In the genomic region with DNA sequence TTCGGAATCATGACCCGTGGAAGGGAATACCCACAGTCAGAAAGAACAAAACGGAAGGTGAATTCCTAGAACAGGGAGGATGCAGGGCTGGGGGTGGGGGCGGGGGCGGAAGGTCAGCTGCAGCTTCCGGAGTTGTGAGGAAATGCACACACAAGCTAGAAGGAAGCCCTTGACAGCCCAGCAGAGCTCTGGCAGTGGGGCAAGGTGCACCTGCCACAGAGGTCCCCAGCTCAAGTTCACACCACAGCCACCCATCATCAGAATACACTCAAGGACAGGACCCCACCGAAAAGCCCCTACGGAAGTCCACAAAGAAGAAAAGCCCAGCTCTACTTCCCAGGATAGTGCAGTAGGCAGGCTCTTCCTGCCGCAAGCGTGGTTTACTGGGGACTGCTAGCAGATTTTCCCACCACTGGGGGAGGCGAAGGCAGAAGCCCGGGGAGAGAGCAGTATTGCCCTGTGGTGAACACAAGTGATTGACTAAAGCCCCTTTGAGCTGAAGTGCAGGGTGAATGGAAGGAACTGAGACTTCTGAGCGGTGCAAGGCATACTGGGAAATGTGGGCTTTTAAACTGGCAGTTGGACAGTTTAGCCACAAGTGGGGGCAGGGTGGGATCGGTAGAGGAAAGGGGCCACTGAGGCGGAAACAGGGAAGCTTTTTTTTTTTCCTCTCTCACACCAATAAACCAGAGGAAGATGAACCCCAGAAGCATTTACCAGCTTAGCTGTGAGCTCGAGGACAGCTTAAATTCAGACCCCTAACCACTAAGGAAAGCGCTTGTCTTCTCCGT, we compare ENCODE assay signal across 8 mouse cellular contexts. TPM values are rescaled to one million over a fixed set of nuclear protein-coding genes. Genes with fewer than 3 reads are reported as not detected.
DNase-seq lines count a peak whose midpoint lies in the region; ATAC-seq and TF ChIP-seq lines count a peak whose summit lies in the region.

No protein-coding gene starts in this region.

- H3K9me3 ChIP-seq in hindbrain, embryonic 16.5 days (ENCODE audit: control insufficient read depth, low read length), result no peaks in the 10 kb centered on the region
- no peaks in the 10 kb centered on the region for H3K9me3 ChIP-seq in hindbrain, embryonic 14.5 days (ENCODE audit: control insufficient read depth, low read length)
- no peaks in the 10 kb centered on the region for H3K9me3 ChIP-seq in lung, postnatal 0 days (ENCODE audit: low read length)

- peak; percentile 18; the same call in 1 of the 2 replicates for TF ChIP-seq EP300 in lung, postnatal 0 days (IDR thresholded peaks at IDR 0.05)

- H3K9ac ChIP-seq in hindbrain, embryonic 16.5 days (ENCODE audit: low read depth, low read length), result no peak overlapping the region
- H3K9ac ChIP-seq in hindbrain, embryonic 14.5 days, result no peak overlapping the region
- no peak overlapping the region for H3K9ac ChIP-seq in lung, postnatal 0 days (replicated peaks; ENCODE audit: low read depth)

- no peak overlapping the region for H3K27ac ChIP-seq in hindbrain, embryonic 16.5 days (ENCODE audit: low read depth, low read length)
- no peak overlapping the region for H3K27ac ChIP-seq in hindbrain, embryonic 14.5 days
- H3K27ac ChIP-seq in lung, postnatal 0 days (ENCODE audit: low read length), result peak overlapping the region; percentile 72

- no peak for DNase-seq in hindbrain, embryonic 14.5 days (ENCODE audit: low spot score)
- DNase-seq in brain, adult 2 months (ENCODE audit: low read depth, low spot score), result peak; percentile 43
- DNase-seq in induced T-regulatory cell, adult 2 months (ENCODE audit: low read depth), result peak; percentile 78
- DNase-seq in lung, postnatal 0 days (ENCODE audit: low spot score), result peak; percentile 35
- DNase-seq in spleen, postnatal 4 days (ENCODE audit: low spot score in 2 of 2), result peak; percentile 58 to 81
- DNase-seq in right cerebral cortex, postnatal 14 days, result no peak
- DNase-seq in cerebellum, adult 9-10 months, result no peak

- H3K4me2 ChIP-seq in hindbrain, embryonic 16.5 days (ENCODE audit: low read length), result peak overlapping the region; percentile 12; the same call in 1 of the 2 replicates
- H3K4me2 ChIP-seq in hindbrain, embryonic 14.5 days (replicated peaks), result no peak overlapping the region; the same call in 1 of the 2 replicates
- peak overlapping the region; percentile 32; the same call in 1 of the 2 replicates for H3K4me2 ChIP-seq in lung, postnatal 0 days (replicated peaks; ENCODE audit: low read depth, low read length)

- no peaks in the 10 kb centered on the region for H3K27me3 ChIP-seq in hindbrain, embryonic 16.5 days (replicated peaks; ENCODE audit: control insufficient read depth, insufficient read depth, low read length)
- H3K27me3 ChIP-seq in hindbrain, embryonic 14.5 days (ENCODE audit: control insufficient read depth, insufficient read depth, low read length), result no peaks in the 10 kb centered on the region
- H3K27me3 ChIP-seq in lung, postnatal 0 days (replicated peaks; ENCODE audit: insufficient read depth, low read length), result no peaks in the 10 kb centered on the region

- no peak for TF ChIP-seq CTCF in lung, postnatal 0 days (IDR thresholded peaks at IDR 0.05)

- WGBS in hindbrain, embryonic 16.5 days, result 61% methylated on average over 18 of the region's 18 CpGs
- 60% methylated on average over 18 of the region's 18 CpGs for WGBS in hindbrain, embryonic 14.5 days
- WGBS in lung, postnatal 0 days, result 38% methylated on average over 18 of the region's 18 CpGs

- no peak for ATAC-seq in hindbrain, embryonic 16.5 days
- ATAC-seq in hindbrain, embryonic 14.5 days (ENCODE audit: low FRiP score), result no peak
- peak; percentile 75 for ATAC-seq in lung, postnatal 0 days

- no peak overlapping the region for H3K4me3 ChIP-seq in hindbrain, embryonic 16.5 days (ENCODE audit: low read length)
- no peak overlapping the region for H3K4me3 ChIP-seq in hindbrain, embryonic 14.5 days (replicated peaks; ENCODE audit: low read length)
- no peak overlapping the region for H3K4me3 ChIP-seq in lung, postnatal 0 days (ENCODE audit: low read depth, low read length)

- no peaks in the 10 kb centered on the region for H3K36me3 ChIP-seq in hindbrain, embryonic 16.5 days (ENCODE audit: control insufficient read depth, insufficient read depth, low read length)
- no peaks in the 10 kb centered on the region for H3K36me3 ChIP-seq in hindbrain, embryonic 14.5 days (replicated peaks; ENCODE audit: control insufficient read depth, insufficient read depth)
- no peaks in the 10 kb centered on the region for H3K36me3 ChIP-seq in lung, postnatal 0 days (ENCODE audit: insufficient read depth, low read length)

- H3K4me1 ChIP-seq in hindbrain, embryonic 16.5 days (ENCODE audit: control insufficient read depth, insufficient read depth, low read depth, low read length), result no peaks in the 10 kb centered on the region
- H3K4me1 ChIP-seq in hindbrain, embryonic 14.5 days (replicated peaks; ENCODE audit: control insufficient read depth, insufficient read depth, low read length), result no peaks in the 10 kb centered on the region
- no peaks in the 10 kb centered on the region for H3K4me1 ChIP-seq in lung, postnatal 0 days (ENCODE audit: insufficient read depth, low read depth, low read length)

RNA-seq across cellular contexts. Expression of a gene that starts 2.5 kb away (rescaled TPM):
- not detected in 2 replicates for polyA plus RNA-seq in hindbrain, embryonic 16.5 days (2015; fragmentation: Nextera tagmentation; extraction: Ambion mirVana)
- polyA plus RNA-seq in hindbrain, embryonic 14.5 days (2014; fragmentation: Nextera tagmentation; extraction: Ambion mirVana), result not detected in 2 replicates
- polyA plus RNA-seq in lung, postnatal 0 days (2015; fragmentation: Nextera tagmentation; extraction: Ambion mirVana), result 0.18 TPM in 1 of 2 replicates, not detected in the other

RNA-seq across cellular contexts. Expression of a gene that starts 11.7 kb away (rescaled TPM):
- 7.7 and 9.7 TPM in 2 replicates for polyA plus RNA-seq in hindbrain, embryonic 16.5 days (2015; fragmentation: Nextera tagmentation; extraction: Ambion mirVana)
- polyA plus RNA-seq in hindbrain, embryonic 14.5 days (2014; fragmentation: Nextera tagmentation; extraction: Ambion mirVana), result 6.9 and 7.9 TPM in 2 replicates
- polyA plus RNA-seq in lung, postnatal 0 days (2015; fragmentation: Nextera tagmentation; extraction: Ambion mirVana), result 31.5 and 43.5 TPM in 2 replicates

Comparison
In these comparisons a context has a peak if more than half of its experiments do, and no peak if none do; other contexts are left out.
1. DNase-seq: peak in brain, adult 2 months (single experiment), induced T-regulatory cell, adult 2 months (single experiment), lung, postnatal 0 days (single experiment) and spleen, postnatal 4 days (2 of 2); none in hindbrain, embryonic 14.5 days (single experiment), right cerebral cortex, postnatal 14 days (single experiment) and cerebellum, adult 9-10 months (single experiment).